Mouse (Mus musculus): ENCODE results near the gene Fam110a.

Gene Fam110a

GRCm38 (mm10) chr2:151930389-151931074 lies 49.5 kb downstream of the Fam110a start:
- peak; percentile 84 to 92 for DNase-seq

- no peak for DNase-seq
Observed at GRCm38 (mm10) chr2:151927103-151927502, 52.9 kb downstream of the Fam110a start.

GRCm38 (mm10) chr2:151925715-151926114 lies 54.3 kb downstream of the Fam110a start:
- DNase-seq = no peak

- DNase-seq = no peak
Observed at GRCm38 (mm10) chr2:151924276-151924675, 55.7 kb downstream of the Fam110a start.

- DNase-seq = no peak
Observed at GRCm38 (mm10) chr2:151921596-151921995, 58.4 kb downstream of the Fam110a start.

GRCm38 (mm10) chr2:151921068-151921467 lies 59.0 kb downstream of the Fam110a start:
- no peak for DNase-seq

Measured in cerebellum, postnatal 25 days (tissue).